Mouse (Mus musculus) heart, adult 2 months (tissue): ENCODE data around the gene Gm10271.

Experiments
- CTCF ChIP-seq: fragments of 200-600 bp; IDR thresholded peaks from 2 replicates; pipeline ENCODE4 v1.8.1; 2022; ENCODE audit warnings: antibody characterized with exemption, mild to moderate bottlenecking, moderate library complexity
- EP300 ChIP-seq: fragments of 200-500 bp; IDR thresholded peaks from 2 replicates; pipeline ENCODE4 v1.6.1; 2011; ENCODE audit warnings: low read depth, low read length, control low read depth; ENCODE audit not compliant: insufficient read depth
- POLR2A ChIP-seq: fragments of 200-500 bp; IDR thresholded peaks from 2 replicates; pipeline ENCODE4 v1.6.1; 2011; ENCODE audit warnings: mild to moderate bottlenecking, low read depth, low read length, control low read depth; ENCODE audit not compliant: insufficient read depth

DNA sequence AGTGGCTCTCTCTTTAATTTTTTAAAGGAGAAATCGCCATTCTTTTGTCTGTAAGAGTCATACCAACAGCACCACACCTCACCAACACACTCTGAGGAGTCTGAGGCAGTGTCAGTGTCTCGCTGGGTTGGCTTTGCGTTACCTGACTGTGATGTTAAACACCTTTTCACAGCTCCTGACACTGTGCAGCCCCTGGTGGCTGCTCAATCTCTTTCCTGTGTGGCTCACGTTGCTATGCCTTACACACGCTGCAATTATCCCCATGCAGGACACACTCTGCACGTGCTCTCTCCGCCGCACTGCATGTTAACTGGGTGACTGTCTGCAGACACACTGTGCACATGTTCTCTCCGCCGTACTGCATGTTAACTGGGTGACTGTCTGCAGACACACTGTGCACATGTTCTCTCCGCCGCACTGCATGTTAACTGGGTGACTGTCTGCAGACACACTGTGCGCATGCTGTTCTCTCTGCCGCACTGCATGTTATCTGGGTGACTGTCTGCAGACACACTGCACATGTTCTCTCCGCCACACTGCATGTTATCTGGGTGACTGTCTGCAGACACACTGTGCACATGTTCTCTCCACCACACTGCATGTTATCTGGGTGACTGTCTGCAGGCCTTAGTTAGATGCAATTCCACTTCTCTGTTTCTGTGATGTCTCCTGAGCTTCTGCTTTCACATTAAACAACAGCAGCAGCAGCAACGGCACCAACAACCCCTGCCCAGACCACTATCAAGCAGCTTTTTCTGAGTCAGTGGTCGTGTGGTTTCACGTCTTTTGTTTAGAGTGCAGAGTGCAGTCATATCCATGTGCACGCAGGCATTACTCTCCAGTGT lies 48.5 kb downstream of the Gm10271 start:
- TF ChIP-seq CTCF (no peak), POLR2A (no peak), EP300 (no peak)
